Mouse (Mus musculus) thymus, adult 2 months (tissue): ENCODE results near the gene Pcgf2. TPM values are rescaled to one million over a fixed set of nuclear protein-coding genes. Genes with fewer than 3 reads are reported as not detected.
"Not testable (repeated sequence)": the region's sequence is repeated elsewhere in the genome, so short reads cannot be mapped to it uniquely, and the experiment has no call there.

Experiments
- DNase-seq: peaks from one replicate; pipeline ENCODE4 v3.0.0; 2021
- H3K27ac ChIP-seq: fragments of 200-500 bp; 2 replicates; pipeline ENCODE4 v1.5.1; 2012; ENCODE audit warnings: low read length, control low read depth; ENCODE audit not compliant: control insufficient read depth, insufficient read depth
- H3K27me3 ChIP-seq: fragments of 200-500 bp; 2 replicates; pipeline ENCODE4 v1.6.1; 2012; ENCODE audit warnings: mild to moderate bottlenecking, low read length, moderate library complexity, mixed read lengths; ENCODE audit not compliant: control insufficient read depth, insufficient read depth
- H3K36me3 ChIP-seq: fragments of 200-500 bp; 2 replicates; pipeline ENCODE4 v1.6.1; 2012; ENCODE audit warnings: mild to moderate bottlenecking, low read length, moderate library complexity; ENCODE audit not compliant: control insufficient read depth, insufficient read depth
- H3K4me1 ChIP-seq: fragments of 200-500 bp; replicated peaks from 2 replicates; pipeline ENCODE4 v1.6.1; 2012; ENCODE audit warnings: low read length; ENCODE audit not compliant: control insufficient read depth, insufficient read depth
- H3K4me3 ChIP-seq: fragments of 200-500 bp; 2 replicates; pipeline ENCODE4 v1.5.1; 2012; ENCODE audit warnings: mild to moderate bottlenecking, low read length, control low read depth, moderate library complexity; ENCODE audit not compliant: control insufficient read depth, insufficient read depth
- CTCF ChIP-seq: fragments of 200-500 bp; IDR thresholded peaks from 2 replicates; pipeline ENCODE4 v1.5.1; 2012; ENCODE audit warnings: mild to moderate bottlenecking, control low read depth, low read length, moderate library complexity, borderline replicate concordance; ENCODE audit not compliant: control insufficient read depth, poor library complexity, insufficient read depth; ENCODE audit errors: extremely low read depth
- POLR2A ChIP-seq: fragments of 200-500 bp; IDR thresholded peaks from 2 replicates; pipeline ENCODE4 v1.6.1; 2012; ENCODE audit warnings: mild to moderate bottlenecking, low read length, control low read depth, moderate library complexity; ENCODE audit not compliant: control insufficient read depth, poor library complexity, insufficient read depth; ENCODE audit errors: extremely low read depth
- WGBS: fragments of 180-500 bp; shearing (Covaris S2); methylation state at CpG from one replicate; pipeline ENCODE4 v1.1.7; 2018; 5-methylcytosine and 5-hydroxymethylcytosine counted together
- polyA plus RNA-seq: library from polyadenylated mRNA; depleted of rRNA; stranded (reverse); fragments of >200 nt; gene quantifications from 2 replicates; pipeline ENCODE4 v1.2.3, GENCODE M21; 2012

Gene Pcgf2
- polyA plus RNA-seq, 1 experiment, result 28.2 TPM

DNA sequence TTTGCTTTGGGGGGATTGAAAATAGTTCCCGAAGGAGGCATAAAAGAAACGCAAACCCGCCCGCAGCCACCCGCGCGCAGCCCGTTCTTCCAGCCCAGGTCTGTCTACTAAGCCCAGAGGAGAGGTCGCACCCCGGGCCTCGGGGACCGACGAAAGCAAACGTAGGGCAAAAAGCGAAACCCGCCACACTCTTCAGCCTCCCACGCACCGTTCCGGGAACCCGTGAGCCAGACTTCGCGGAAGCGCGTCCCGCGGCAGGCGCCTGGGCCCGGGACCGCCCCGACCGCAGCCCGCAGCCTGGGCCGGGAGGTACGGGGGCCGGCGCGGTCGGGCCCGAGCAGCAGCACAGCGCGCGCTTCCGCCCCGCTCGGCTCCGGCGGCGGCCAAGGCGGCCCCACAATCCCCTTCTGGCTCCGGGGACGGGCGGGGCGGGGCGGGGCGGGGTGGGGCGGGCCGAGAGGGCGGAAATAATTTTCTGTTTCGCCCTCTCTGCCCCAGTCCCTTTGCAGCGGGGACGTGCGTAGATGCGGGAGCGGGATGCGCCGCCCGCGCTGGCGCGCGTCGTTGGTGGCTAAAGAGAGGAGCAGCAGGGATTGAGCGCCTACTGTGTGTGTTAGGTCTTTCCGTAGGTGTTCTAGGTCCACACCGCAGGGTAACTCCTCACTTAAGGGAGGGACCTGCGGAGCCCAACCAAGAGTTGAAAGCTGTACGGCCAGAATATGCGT lies 40.1 kb downstream of the Pcgf2 start:
- peak; percentile 78 for DNase-seq
- Histone ChIP-seq H3K36me3 (no peaks in the 10 kb centered on the region), H3K27ac (peak overlapping the region; percentile 71), H3K4me1 (peaks cover 44% of the 10 kb centered on the region), H3K4me3 (peak overlapping the region; percentile 93), H3K27me3 (no peaks in the 10 kb centered on the region)
- TF ChIP-seq CTCF (0 out of 2 replicates have a peak, but pooled peaks have one; percentile 6), POLR2A (peak; percentile 62; the same call in 1 of the 2 replicates)
- under 1% methylated on average over 78 of the region's 78 CpGs for WGBS

DNA sequence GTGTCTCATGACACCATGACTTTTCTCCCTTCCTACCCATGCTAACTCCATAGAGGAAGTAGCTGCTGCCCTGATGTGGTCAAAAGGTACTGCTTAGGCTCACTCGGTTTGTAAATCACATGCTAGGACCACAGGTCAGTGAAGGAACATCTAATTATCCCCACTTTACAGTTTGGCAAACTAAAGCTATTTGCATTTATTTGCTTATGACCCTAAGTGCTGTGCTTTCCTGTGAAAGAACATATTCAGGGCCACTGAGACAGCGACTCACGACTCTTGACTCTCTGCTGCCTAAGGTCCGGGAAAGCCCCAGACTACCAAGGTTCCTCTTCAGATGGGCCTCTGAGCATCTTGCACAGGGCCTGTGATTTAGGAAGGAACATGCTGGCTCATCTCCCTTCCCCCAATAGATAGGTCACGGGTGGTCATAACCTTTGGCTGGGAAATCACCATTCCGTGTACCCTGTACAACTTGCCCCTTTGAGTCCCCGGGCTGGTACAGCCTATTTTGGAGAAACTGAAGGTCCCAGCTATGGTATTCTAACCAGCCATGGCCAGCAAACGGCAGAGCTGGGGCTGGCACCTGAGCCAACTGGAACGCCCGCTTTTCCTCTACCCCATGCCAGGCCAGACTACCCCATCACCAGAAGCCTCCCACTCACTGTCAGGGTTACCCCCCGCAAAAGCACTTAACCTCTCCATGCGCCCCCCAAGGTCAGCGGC lies 40.9 kb downstream of the Pcgf2 start:
- 6% methylated on average over 13 of the region's 13 CpGs for WGBS
- peaks cover 38% of the 10 kb centered on the region for H3K4me1 ChIP-seq

DNA sequence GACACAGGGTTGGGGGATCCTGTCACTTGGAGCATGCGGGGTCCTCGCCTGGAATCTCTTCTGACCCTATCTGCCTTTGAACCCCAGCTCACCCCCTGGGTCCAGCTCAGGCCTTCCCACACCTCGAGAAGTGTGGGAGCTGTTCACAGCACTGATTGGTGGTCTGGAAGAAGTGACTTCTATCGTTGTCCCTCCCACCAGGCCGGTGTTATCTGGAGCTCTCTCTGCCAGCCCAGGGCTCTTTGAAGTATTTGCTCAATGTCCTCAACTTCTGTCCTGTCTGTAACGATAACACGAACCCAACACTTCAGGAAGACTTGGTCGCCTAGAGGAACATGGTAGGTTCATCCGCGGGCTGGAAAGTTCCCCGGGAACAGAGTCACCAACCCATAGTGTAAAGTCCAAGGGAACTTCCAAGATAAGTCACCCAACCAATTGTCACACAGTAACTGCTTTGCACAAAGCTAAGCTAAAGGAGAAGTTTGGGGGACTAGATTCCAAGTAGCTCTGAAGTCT lies 41.5 kb downstream of the Pcgf2 start:
- 85% methylated on average over 11 of the region's 11 CpGs for WGBS
- no peaks in the 10 kb centered on the region for H3K36me3 ChIP-seq
- no peaks in the 10 kb centered on the region for H3K27me3 ChIP-seq
- DNase-seq, result no peak
- no peak overlapping the region for H3K4me3 ChIP-seq
- H3K27ac ChIP-seq, result no peak overlapping the region; the same call in 1 of the 2 replicates
- peaks cover 33% of the 10 kb centered on the region for H3K4me1 ChIP-seq
- TF ChIP-seq CTCF, result no peak
- no peak for TF ChIP-seq POLR2A

More for the DNA sequence above, 40.9 kb downstream of the Pcgf2 start:
- peak overlapping the region; percentile 93 for H3K4me3 ChIP-seq
- TF ChIP-seq CTCF, result no peak
- TF ChIP-seq POLR2A, result no peak
- no peaks in the 10 kb centered on the region for H3K27me3 ChIP-seq
- H3K36me3 ChIP-seq, result no peaks in the 10 kb centered on the region
- no peak for DNase-seq
- peak overlapping the region; percentile 71 for H3K27ac ChIP-seq

DNA sequence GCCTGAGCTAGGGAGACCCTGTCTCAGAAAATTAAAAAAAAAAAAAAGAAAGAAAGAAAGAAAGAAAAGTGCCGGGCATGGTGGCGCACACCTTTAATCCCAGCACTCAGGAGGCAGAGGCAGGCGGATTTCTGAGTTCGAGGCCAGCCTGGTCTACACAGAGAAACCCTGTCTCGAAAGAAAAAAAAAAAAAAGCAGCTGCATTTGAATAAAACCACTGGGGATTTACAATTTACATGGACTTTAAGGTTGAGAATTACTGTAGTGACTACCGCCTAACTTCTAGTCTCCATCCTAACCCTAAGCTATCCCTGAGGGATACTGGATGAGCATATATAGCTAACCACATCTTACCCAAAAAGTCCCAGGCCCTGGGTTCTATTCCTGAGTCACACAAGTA lies 42.3 kb downstream of the Pcgf2 start:
- peaks cover 33% of the 10 kb centered on the region for H3K4me1 ChIP-seq
- not testable (repeated sequence) for H3K27ac ChIP-seq, H3K36me3 ChIP-seq, H3K27me3 ChIP-seq, DNase-seq, H3K4me3 ChIP-seq
- WGBS, result 93% methylated on average over 6 of the region's 6 CpGs

DNA sequence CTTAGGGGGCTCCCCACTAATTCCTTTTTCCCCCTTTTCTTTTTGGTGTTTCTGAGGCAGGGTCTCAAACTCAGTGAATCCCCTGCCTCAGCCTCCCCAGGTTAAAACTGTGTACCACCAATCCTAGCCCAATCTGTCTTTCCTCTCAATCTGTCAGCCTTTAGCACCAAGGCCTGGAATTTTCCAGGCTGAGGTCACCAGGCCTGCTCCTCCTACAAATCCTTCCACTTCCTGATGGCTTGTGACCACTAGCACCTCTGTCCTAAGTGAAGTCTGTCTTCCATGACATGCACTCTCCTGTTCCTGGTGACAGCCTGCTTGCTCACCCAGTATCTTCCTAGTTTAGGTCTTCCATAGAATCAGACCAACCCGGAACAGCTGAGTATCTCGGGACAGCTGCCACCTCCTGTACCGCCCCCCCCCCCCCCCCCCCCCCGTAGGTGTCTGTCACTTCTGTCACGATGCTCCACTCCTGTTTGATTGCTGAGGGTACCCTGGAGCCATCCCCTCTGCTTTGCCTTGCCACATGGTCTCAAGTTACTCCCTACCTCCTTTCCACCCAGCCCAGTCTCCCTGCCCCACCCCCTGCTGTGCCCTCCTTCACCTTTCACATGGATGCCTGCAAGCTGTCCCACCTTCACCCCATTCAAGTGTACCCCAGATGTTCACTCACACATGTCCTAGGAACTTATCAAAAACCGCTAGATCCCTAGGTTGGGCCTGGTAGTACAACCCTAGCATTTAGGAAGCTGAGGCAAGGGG lies 42.9 kb downstream of the Pcgf2 start:
- no peaks in the 10 kb centered on the region for H3K27me3 ChIP-seq
- no peak for TF ChIP-seq POLR2A
- TF ChIP-seq CTCF, result no peak

DNA sequence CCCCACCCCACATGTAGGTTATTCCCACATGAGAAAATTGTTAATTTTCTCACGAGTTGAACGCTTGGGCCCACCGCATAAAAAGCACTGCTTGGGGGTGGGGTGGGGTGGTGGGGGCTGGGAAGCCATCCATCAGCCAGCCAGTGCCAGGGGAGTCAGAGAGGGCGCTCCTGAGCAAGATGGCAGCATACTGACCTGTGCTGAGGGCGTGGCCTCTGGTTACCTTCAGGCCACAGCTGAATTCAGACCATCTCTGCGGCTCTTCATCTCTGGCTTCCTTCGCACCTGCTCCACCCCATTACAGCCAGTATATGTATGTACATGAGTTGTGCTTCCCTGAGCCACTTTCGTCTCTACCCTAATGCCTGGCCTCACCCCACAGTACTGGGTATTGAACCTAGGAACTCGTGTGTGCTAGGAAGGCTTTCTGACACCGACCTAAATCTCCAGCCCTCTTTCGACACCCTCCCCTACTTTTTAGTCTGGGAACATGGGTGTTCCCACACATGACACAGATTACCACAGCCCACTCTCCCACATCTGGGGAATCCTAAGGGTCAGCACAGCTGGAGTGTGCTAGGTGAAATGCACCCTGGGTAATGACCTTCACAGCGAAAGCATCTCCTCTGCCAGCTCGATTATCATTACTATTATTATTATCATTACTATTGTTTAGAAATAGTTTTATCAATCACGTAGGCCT lies 43.9 kb downstream of the Pcgf2 start:
- no peak for DNase-seq
- 95% methylated on average over 14 of the region's 14 CpGs for WGBS
- Histone ChIP-seq H3K4me1 (peaks cover 19% of the 10 kb centered on the region), H3K27ac (no peak overlapping the region), H3K4me3 (no peak overlapping the region), H3K36me3 (no peaks in the 10 kb centered on the region), H3K27me3 (no peaks in the 10 kb centered on the region)
- TF ChIP-seq CTCF, result no peak
- TF ChIP-seq POLR2A, result no peak

More for the DNA sequence above, 42.9 kb downstream of the Pcgf2 start:
- Histone ChIP-seq H3K4me1 (peaks cover 29% of the 10 kb centered on the region), H3K4me3 (no peak overlapping the region), H3K27ac (no peak overlapping the region), H3K36me3 (no peaks in the 10 kb centered on the region)
- no peak for DNase-seq
- 83% methylated on average over 5 of the region's 6 CpGs for WGBS
